Comparison of ENCODE assay signal across 10 mouse cellular contexts in genomic region chr8:107405935-107406334, GRCm38 (mm10).
"Had no signal": no experiment of that assay in that cellular context is flagged by ENCODE, and none has a peak within 500 bp of the region (broad histone marks: within the 10 kb centered on the region; RNA-seq: fewer than 3 reads in every experiment).

No protein-coding gene starts in this region.

- H3K9me3 ChIP-seq: kidney, embryonic 15.5 days; limb, embryonic 13.5 days; midbrain, embryonic 13.5 days; neural tube, embryonic 12.5 days had no signal

- DNase-seq: kidney, adult 2 months; kidney, postnatal 14 days; left cerebral cortex, postnatal 4 days; thymus, postnatal 36 days had no signal

- H3K4me3 ChIP-seq: kidney, embryonic 15.5 days; limb, embryonic 13.5 days; midbrain, embryonic 13.5 days; myocyte; neural tube, embryonic 12.5 days had no signal

- ATAC-seq: midbrain, embryonic 13.5 days had no signal

- H3K9ac ChIP-seq: hindbrain, embryonic 14.5 days; kidney, embryonic 15.5 days; limb, embryonic 13.5 days; midbrain, embryonic 13.5 days; neural tube, embryonic 12.5 days had no signal

- H3K27me3 ChIP-seq: kidney, embryonic 15.5 days; limb, embryonic 13.5 days; midbrain, embryonic 13.5 days; neural tube, embryonic 12.5 days had no signal

- H3K4me2 ChIP-seq: hindbrain, embryonic 14.5 days; kidney, embryonic 15.5 days; limb, embryonic 13.5 days; midbrain, embryonic 13.5 days; neural tube, embryonic 12.5 days had no signal

- H3K27ac ChIP-seq: hindbrain, embryonic 14.5 days; kidney, embryonic 15.5 days; limb, embryonic 13.5 days; midbrain, embryonic 13.5 days; neural tube, embryonic 12.5 days had no signal
